Mouse (Mus musculus) lung, embryonic 15.5 days (tissue): ENCODE data around the gene Car5a. TPM values are rescaled to one million over a fixed set of nuclear protein-coding genes. Genes with fewer than 3 reads are reported as not detected.
A peak's percentile ranks its signal among the peaks of the same experiment; 100 is the strongest.

Experiments
- ATAC-seq: fragments of 200-750 bp; cut with Nextera tagmentation; 2 replicates; pipeline ENCODE4 v1.8.0; 2017; ENCODE audit warnings: moderate number of reproducible peaks, borderline replicate concordance; ENCODE audit not compliant: low FRiP score, low TSS enrichment; ENCODE audit errors: extremely low read depth
- H3K27ac ChIP-seq: fragments of 300-500 bp; sonication (generic); 2 replicates; pipeline ENCODE4 v1.5.1; 2015; ENCODE audit warnings: moderate library complexity, mild to moderate bottlenecking, inconsistent platforms
- H3K27me3 ChIP-seq: fragments of 300-500 bp; sonication (generic); 2 replicates; pipeline ENCODE4 v1.6.1; 2015; ENCODE audit warnings: inconsistent platforms
- H3K36me3 ChIP-seq: fragments of 300-500 bp; sonication (generic); 2 replicates; pipeline ENCODE4 v1.6.1; 2015; ENCODE audit warnings: inconsistent platforms
- H3K4me1 ChIP-seq: fragments of 300-500 bp; sonication (generic); 2 replicates; pipeline ENCODE4 v1.6.1; 2015; ENCODE audit warnings: inconsistent platforms
- H3K4me2 ChIP-seq: fragments of 300-500 bp; sonication (generic); 2 replicates; pipeline ENCODE4 v1.6.1; 2015; ENCODE audit warnings: inconsistent platforms, mild to moderate bottlenecking, moderate library complexity
- H3K4me3 ChIP-seq: fragments of 300-500 bp; sonication (generic); 2 replicates; pipeline ENCODE4 v1.5.1; 2015; ENCODE audit warnings: mild to moderate bottlenecking, inconsistent platforms
- H3K9ac ChIP-seq: fragments of 300-500 bp; sonication (generic); 2 replicates; pipeline ENCODE4 v1.6.1; 2015; ENCODE audit warnings: inconsistent platforms
- H3K9me3 ChIP-seq: fragments of 300-500 bp; sonication (generic); 2 replicates; pipeline ENCODE4 v1.6.1; 2016; ENCODE audit warnings: inconsistent platforms
- WGBS: fragments of 180-500 bp; shearing (Covaris S2); methylation state at CpG from one replicate; pipeline ENCODE4 v1.1.7; 2015; 5-methylcytosine and 5-hydroxymethylcytosine counted together
- polyA plus RNA-seq: library from polyadenylated mRNA; unstranded; fragments of >200 nt; fragmentation: Nextera tagmentation; extraction: Ambion mirVana; gene quantifications from 2 replicates; pipeline ENCODE4 v1.2.1, GENCODE M21; 2015

Gene Car5a
- polyA plus RNA-seq, 1 experiment from 2014 or later: not detected

DNA sequence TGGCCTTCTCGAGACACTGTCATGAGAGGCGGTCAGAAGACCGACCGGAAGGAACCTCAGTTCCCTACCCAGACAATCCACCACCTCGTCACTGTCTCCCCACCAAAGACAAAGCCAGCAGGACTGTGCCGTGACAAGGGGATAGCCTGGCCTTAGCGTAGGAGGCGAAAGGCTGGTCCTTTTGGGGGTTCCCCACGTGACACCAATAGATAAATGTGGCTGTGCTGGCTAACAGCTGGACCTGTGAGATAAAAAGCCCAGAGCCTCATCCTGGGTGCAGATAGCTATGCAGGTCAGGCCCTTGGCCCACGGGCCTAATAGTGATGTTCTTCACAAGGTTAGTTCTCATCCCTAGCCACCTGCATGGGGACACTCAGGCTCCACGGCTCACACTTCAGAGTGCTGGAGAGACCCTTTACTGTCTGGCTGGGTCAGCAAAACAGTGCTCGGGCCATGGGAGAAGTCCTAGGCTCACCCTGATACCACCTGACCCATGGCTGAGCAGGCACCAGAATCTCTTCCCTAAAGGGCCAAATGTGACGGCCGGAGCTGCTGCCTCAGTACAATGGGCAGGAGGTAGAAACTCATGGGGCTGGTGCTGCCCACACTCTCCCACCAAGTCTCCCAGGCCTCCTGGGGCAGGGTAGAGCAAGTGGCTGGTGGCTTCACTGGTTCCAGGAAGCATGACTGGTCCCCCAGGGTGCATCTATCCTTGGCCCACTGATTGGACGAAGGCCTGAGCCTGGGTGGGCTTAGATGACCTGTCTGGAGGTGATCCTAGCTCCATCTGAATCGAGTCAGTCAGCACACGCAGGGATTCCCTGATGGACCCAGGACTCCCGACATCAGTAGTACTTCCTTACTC is 45.3 kb downstream of the Car5a start:
- ATAC-seq: peak; percentile 5; the same call in 1 of the 2 replicates
- H3K36me3 ChIP-seq: no peaks in the 10 kb centered on the region; the same call in 1 of the 2 replicates
- peaks cover 39% of the 10 kb centered on the region for H3K4me1 ChIP-seq
- 0 out of 2 replicates have a peak overlapping the region, but pooled peaks have one; percentile 89 for H3K27ac ChIP-seq
- H3K9ac ChIP-seq: no peak overlapping the region
- no peak overlapping the region for H3K4me3 ChIP-seq
- no peak overlapping the region for H3K4me2 ChIP-seq
- H3K27me3 ChIP-seq: no peaks in the 10 kb centered on the region
- WGBS: 65% methylated on average over 18 of the region's 18 CpGs
- no peaks in the 10 kb centered on the region for H3K9me3 ChIP-seq

- peak; percentile 92 for ATAC-seq
- no peaks in the 10 kb centered on the region for H3K9me3 ChIP-seq
- no peaks in the 10 kb centered on the region; the same call in 1 of the 2 replicates for H3K36me3 ChIP-seq
- WGBS: 9% methylated on average over 4 of the region's 4 CpGs
- H3K27me3 ChIP-seq: no peaks in the 10 kb centered on the region
- H3K9ac ChIP-seq: no peak overlapping the region
- peak overlapping the region; percentile 41 for H3K4me2 ChIP-seq
- peaks cover 39% of the 10 kb centered on the region for H3K4me1 ChIP-seq
- H3K4me3 ChIP-seq: peak overlapping the region; percentile 2; the same call in 1 of the 2 replicates
- peak overlapping the region; percentile 89 for H3K27ac ChIP-seq
Measured at GRCm38 (mm10) chr8:121898401-121898931, 46.2 kb downstream of the Car5a start.

DNA sequence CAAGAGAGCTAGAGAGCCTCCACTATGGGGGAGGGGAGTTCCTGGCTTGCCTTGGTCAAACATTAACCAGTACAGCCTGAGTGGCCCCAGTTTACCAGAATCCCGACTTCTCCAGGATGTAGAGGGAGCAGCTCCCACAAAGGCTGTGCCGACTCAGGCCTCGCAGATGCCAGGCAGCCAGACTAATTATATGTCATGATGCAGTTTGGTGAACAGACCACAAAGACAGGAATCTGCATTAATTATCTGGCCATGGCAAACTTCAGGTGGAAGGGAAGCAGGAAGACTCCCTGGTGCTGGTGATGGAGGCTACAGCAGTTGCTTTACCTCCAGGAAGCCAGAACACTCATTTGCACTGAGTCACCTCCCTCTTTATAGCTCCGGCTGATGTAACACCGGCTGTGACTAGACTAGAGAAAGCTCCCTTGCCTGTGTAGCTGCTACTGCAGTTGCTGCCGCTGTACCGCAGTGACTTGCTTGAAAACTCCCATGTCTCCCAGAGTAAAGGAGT is 46.8 kb downstream of the Car5a start:
- no peaks in the 10 kb centered on the region; the same call in 1 of the 2 replicates for H3K36me3 ChIP-seq
- H3K4me1 ChIP-seq: peaks cover 39% of the 10 kb centered on the region
- ATAC-seq: peak; percentile 11; the same call in 1 of the 2 replicates
- H3K4me2 ChIP-seq: peak overlapping the region; percentile 41
- WGBS: 15% methylated on average over 7 of the region's 7 CpGs
- H3K4me3 ChIP-seq: peak overlapping the region; percentile 2; the same call in 1 of the 2 replicates
- peak overlapping the region; percentile 89 for H3K27ac ChIP-seq
- no peaks in the 10 kb centered on the region for H3K9me3 ChIP-seq
- no peak overlapping the region for H3K9ac ChIP-seq
- H3K27me3 ChIP-seq: no peaks in the 10 kb centered on the region

- no peaks in the 10 kb centered on the region; the same call in 1 of the 2 replicates for H3K36me3 ChIP-seq
- peak overlapping the region; percentile 89 for H3K27ac ChIP-seq
- H3K4me1 ChIP-seq: peaks cover 39% of the 10 kb centered on the region
- H3K4me3 ChIP-seq: no peak overlapping the region
- no peaks in the 10 kb centered on the region for H3K9me3 ChIP-seq
- no peak for ATAC-seq
- H3K4me2 ChIP-seq: no peak overlapping the region
- H3K9ac ChIP-seq: no peak overlapping the region
- no peaks in the 10 kb centered on the region for H3K27me3 ChIP-seq
- WGBS: 58% methylated on average over 9 of the region's 9 CpGs
Measured at GRCm38 (mm10) chr8:121897205-121897604, 47.5 kb downstream of the Car5a start.

DNA sequence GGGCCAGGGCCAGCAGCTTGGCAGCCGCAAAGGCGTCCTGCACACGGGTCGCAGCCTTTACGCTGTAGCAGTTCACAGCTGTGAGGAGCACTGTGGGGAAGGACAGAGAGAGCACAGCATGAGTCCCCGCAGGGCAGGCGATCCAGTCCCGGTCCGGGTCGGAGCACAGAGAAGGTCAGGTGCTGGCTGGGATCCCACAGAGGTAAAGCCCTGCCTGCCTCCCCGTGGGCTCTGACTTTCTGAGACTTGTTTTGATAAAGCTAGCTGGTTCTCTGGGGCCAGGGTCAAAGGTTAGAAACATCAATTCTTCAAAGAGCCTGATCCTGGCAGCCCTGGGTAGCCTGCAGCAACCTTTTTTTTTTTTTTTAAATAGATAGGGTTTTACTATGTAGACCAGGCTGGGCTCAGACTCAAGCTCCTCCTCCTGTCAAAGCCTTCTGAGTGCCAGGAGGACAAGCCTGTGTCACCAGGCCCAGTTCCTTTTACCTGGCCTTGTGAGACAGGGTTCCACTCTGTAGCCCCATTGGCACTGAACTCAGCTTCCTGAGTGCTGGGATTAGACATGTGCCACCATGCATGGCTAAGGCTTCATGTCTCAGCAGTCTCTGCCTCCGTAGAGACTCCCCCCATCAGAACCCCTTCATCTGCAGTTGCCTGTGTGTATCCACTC is 48.1 kb downstream of the Car5a start:
- Histone ChIP-seq H3K4me3 (no peak overlapping the region), H3K9me3 (no peaks in the 10 kb centered on the region), H3K9ac (no peak overlapping the region), H3K36me3 (no peaks in the 10 kb centered on the region; the same call in 1 of the 2 replicates), H3K4me1 (peaks cover 37% of the 10 kb centered on the region), H3K4me2 (no peak overlapping the region), H3K27ac (peak overlapping the region; percentile 89), H3K27me3 (no peaks in the 10 kb centered on the region)
- 47% methylated on average over 12 of the region's 12 CpGs for WGBS
- ATAC-seq: no peak

DNA sequence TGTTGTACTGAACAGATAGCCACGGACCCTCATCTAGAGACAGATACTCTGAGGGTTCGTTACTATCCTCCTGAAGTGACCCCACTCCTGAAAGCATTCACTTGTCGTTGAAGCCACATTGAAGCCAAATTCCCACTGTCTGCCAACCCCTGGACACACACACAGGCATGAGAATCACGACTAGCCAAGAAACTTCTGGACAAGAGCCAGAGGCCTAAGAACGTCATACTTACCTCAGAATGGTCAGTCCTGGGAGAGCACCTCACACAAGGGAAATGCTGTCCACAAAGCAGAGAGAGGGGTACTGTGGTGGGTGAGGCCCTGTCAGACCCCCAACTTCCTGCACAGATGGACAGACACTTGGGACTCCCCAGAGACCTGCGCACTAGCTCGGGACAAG is 48.8 kb downstream of the Car5a start:
- H3K27me3 ChIP-seq: no peaks in the 10 kb centered on the region
- H3K4me3 ChIP-seq: no peak overlapping the region
- H3K9me3 ChIP-seq: no peaks in the 10 kb centered on the region
- peaks cover 35% of the 10 kb centered on the region for H3K4me1 ChIP-seq
- no peak overlapping the region for H3K4me2 ChIP-seq
- no peak overlapping the region for H3K27ac ChIP-seq
- ATAC-seq: no peak
- 66% methylated on average over 7 of the region's 7 CpGs for WGBS
- no peak overlapping the region for H3K9ac ChIP-seq
- H3K36me3 ChIP-seq: no peaks in the 10 kb centered on the region; the same call in 1 of the 2 replicates

DNA sequence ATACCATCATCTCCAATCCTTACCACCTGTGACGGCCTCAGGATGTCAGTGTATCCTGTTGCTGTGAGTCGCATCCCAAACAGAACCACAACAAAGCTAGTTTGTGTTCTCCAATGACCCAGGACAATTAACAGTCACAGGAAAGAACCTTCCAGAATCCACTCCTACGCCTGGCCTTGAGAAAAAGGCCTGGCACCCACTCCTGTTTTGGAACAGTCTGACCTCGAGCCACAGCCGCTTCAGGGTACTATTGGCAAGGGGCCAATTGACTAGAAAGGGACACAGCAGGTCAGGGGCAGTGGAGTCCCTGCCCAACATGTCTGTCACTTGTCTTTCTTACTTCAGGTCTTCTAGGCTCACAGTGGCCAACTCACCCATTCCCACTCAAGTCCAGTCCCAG is 51.8 kb downstream of the Car5a start:
- no peaks in the 10 kb centered on the region; the same call in 1 of the 2 replicates for H3K36me3 ChIP-seq
- no peak overlapping the region for H3K4me2 ChIP-seq
- no peak overlapping the region for H3K9ac ChIP-seq
- peaks cover 16% of the 10 kb centered on the region for H3K4me1 ChIP-seq
- no peaks in the 10 kb centered on the region for H3K27me3 ChIP-seq
- ATAC-seq: no peak
- no peak overlapping the region for H3K27ac ChIP-seq
- no peak overlapping the region for H3K4me3 ChIP-seq
- H3K9me3 ChIP-seq: no peaks in the 10 kb centered on the region
- WGBS: 68% methylated on average over 5 of the region's 5 CpGs

- Histone ChIP-seq H3K27me3 (no peaks in the 10 kb centered on the region), H3K9me3 (no peaks in the 10 kb centered on the region), H3K4me1 (no peaks in the 10 kb centered on the region), H3K9ac (no peak overlapping the region), H3K4me2 (no peak overlapping the region), H3K4me3 (no peak overlapping the region), H3K36me3 (peaks cover 19% of the 10 kb centered on the region), H3K27ac (no peak overlapping the region)
- WGBS: 68% methylated on average over 15 of the region's 15 CpGs
- ATAC-seq: no peak
Measured at GRCm38 (mm10) chr8:121889810-121890785, 54.6 kb downstream of the Car5a start.

DNA sequence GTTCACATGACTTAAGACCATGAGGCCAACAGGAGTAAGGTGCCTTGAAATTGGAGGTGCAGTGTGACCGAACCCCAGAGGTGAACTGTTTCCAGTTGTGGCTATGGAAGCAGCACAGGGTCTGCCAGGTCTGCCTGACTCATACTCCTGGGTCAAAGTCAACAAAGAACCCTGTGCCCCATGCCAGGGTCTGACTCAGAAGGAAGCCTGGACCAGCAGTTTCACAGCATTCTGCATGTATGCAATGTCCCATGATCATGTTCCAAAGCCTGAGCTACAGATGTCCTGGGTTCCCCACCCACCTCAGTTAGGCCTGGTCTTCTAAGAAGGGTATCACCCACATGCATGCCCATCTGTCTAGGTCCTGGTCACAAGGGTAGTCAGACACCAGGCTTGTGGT is 55.4 kb downstream of the Car5a start:
- no peak overlapping the region for H3K4me3 ChIP-seq
- H3K9ac ChIP-seq: no peak overlapping the region
- H3K4me1 ChIP-seq: no peaks in the 10 kb centered on the region
- 93% methylated on average over 1 of the region's 1 CpGs for WGBS
- no peak overlapping the region for H3K4me2 ChIP-seq
- ATAC-seq: no peak
- no peaks in the 10 kb centered on the region for H3K27me3 ChIP-seq
- no peak overlapping the region for H3K27ac ChIP-seq
- peaks cover 22% of the 10 kb centered on the region for H3K36me3 ChIP-seq
- no peaks in the 10 kb centered on the region for H3K9me3 ChIP-seq

DNA sequence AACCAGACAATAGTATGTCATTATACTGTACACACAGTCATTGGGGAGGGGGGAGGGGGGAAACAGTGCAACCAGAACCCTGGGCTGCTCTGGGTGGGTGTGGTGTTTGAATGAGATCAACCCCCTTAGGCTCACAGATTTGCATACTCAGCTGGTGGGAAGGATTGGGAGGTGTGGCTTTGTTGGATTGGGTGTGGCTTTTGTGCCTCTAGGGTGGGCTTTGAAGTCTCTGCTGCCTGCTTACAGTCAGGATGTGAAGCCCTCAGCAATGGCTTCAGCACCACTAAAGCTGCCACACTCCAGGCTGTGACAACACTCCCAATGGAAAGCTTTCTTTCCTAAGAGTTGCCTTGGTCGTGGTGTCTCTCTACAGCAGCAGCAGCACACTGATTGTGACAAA is 57.2 kb downstream of the Car5a start:
- no peak for ATAC-seq
- WGBS: 56% methylated on average over 1 of the region's 1 CpGs
- H3K4me2 ChIP-seq: no peak overlapping the region
- no peaks in the 10 kb centered on the region for H3K27me3 ChIP-seq
- peaks cover 31% of the 10 kb centered on the region for H3K36me3 ChIP-seq
- no peak overlapping the region for H3K9ac ChIP-seq
- H3K27ac ChIP-seq: no peak overlapping the region
- no peaks in the 10 kb centered on the region for H3K9me3 ChIP-seq
- H3K4me1 ChIP-seq: no peaks in the 10 kb centered on the region
- no peak overlapping the region for H3K4me3 ChIP-seq

DNA sequence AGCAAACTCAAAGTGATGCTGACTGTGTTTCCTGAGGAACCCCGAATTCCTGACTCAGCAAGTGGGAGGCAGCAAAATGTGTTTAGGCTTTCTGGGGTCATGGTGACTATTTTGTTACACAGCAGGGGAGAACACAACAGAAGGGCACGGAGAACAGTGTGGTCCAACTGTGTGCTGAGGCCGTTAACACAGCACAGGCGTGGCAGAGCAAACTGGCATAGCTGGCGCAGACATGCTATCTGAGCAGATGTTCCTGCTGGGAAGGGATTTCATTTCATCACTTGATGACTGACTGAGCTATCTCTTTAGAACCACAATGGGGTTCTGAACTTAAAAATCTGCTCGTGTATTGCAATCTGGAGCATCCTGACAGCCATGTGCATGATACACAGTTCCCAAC is 59.3 kb downstream of the Car5a start:
- no peak for ATAC-seq
- peaks cover 7% of the 10 kb centered on the region; the same call in 1 of the 2 replicates for H3K4me1 ChIP-seq
- H3K4me2 ChIP-seq: no peak overlapping the region
- no peak overlapping the region for H3K9ac ChIP-seq
- no peaks in the 10 kb centered on the region for H3K27me3 ChIP-seq
- H3K27ac ChIP-seq: no peak overlapping the region
- no peak overlapping the region for H3K4me3 ChIP-seq
- H3K9me3 ChIP-seq: no peaks in the 10 kb centered on the region
- WGBS: 88% methylated on average over 6 of the region's 6 CpGs
- H3K36me3 ChIP-seq: peaks cover 31% of the 10 kb centered on the region
